Mouse (Mus musculus): ENCODE results near the gene Rtp4. TPM values are rescaled to one million over a fixed set of nuclear protein-coding genes. Genes with fewer than 3 reads are reported as not detected.

Gene Rtp4
- polyA plus RNA-seq, 1 experiment: 2.7 TPM

GRCm38 (mm10) chr16:23653028-23653427 lies 132.9 kb downstream of the Rtp4 start:
- DNase-seq (ENCODE audit: low read depth): peak; percentile 72
- no peak for TF ChIP-seq CTCF (IDR thresholded peaks at IDR 0.05; ENCODE audit: borderline replicate concordance, extremely low read depth, insufficient read depth, insufficient read length)

- TF ChIP-seq CTCF (IDR thresholded peaks at IDR 0.05; ENCODE audit: borderline replicate concordance, extremely low read depth, insufficient read depth, insufficient read length) (no peak), POLR2A (IDR thresholded peaks at IDR 0.05; ENCODE audit: borderline replicate concordance, extremely low read depth, insufficient read depth, insufficient read length, poor library complexity, severe bottlenecking) (no peak)
- peak; percentile 48 for DNase-seq (ENCODE audit: low read depth)
Observed at GRCm38 (mm10) chr16:23653479-23653878, 133.4 kb downstream of the Rtp4 start.

- peak; percentile 76 for DNase-seq (ENCODE audit: low read depth)
- no peak for TF ChIP-seq POLR2A (IDR thresholded peaks at IDR 0.05; ENCODE audit: borderline replicate concordance, extremely low read depth, insufficient read depth, insufficient read length, poor library complexity, severe bottlenecking)
- TF ChIP-seq CTCF (IDR thresholded peaks at IDR 0.05; ENCODE audit: borderline replicate concordance, extremely low read depth, insufficient read depth, insufficient read length): no peak
Observed at GRCm38 (mm10) chr16:23659597-23660531, 139.8 kb downstream of the Rtp4 start.

Other genes starting within 250 kb of the Rtp4 start
- 0.10 TPM in 2 replicates for gene Rtp1, start 91.2 kb upstream of the Rtp4 start, polyA plus RNA-seq (2012; rRNA removed)
- 49.5 and 59.7 TPM in 2 replicates for gene Masp1, start 524 bp downstream of the Rtp4 start, polyA plus RNA-seq (2012; rRNA removed)